In genomic region chr8:104373779-104374178, GRCm38 (mm10) we compare ENCODE assay signal across 10 mouse cellular contexts. TPM values are rescaled to one million over a fixed set of nuclear protein-coding genes. Genes with fewer than 3 reads are reported as not detected.
DNase-seq lines count a peak whose midpoint lies in the region; ATAC-seq and TF ChIP-seq lines count a peak whose summit lies in the region.
"Had no signal": no experiment of that assay in that cellular context is flagged by ENCODE, and none has a peak within 500 bp of the region (broad histone marks: within the 10 kb centered on the region; RNA-seq: fewer than 3 reads in every experiment).

No protein-coding gene starts in this region.

- H3K4me3 ChIP-seq in embryonic facial prominence, embryonic 14.5 days (ENCODE audit: low read depth, low read length) = no peak overlapping the region
- no peak overlapping the region for H3K4me3 ChIP-seq in embryonic facial prominence, embryonic 10.5 days
- H3K4me3 ChIP-seq in thymus, adult 2 months (ENCODE audit: control insufficient read depth, insufficient read depth, low read length) = no peak overlapping the region
- no peak overlapping the region for H3K4me3 ChIP-seq in hindbrain, embryonic 13.5 days

- H3K27me3 ChIP-seq in embryonic facial prominence, embryonic 14.5 days (replicated peaks; ENCODE audit: control insufficient read depth, insufficient read depth, low read length) = no peaks in the 10 kb centered on the region
- no peaks in the 10 kb centered on the region for H3K27me3 ChIP-seq in embryonic facial prominence, embryonic 10.5 days (replicated peaks; ENCODE audit: low read depth, poor library complexity, severe bottlenecking)
- H3K27me3 ChIP-seq in thymus, adult 2 months (ENCODE audit: control insufficient read depth, insufficient read depth, low read length) = no peaks in the 10 kb centered on the region
- H3K27me3 ChIP-seq in hindbrain, embryonic 13.5 days = no peaks in the 10 kb centered on the region

- peaks cover 16% of the 10 kb centered on the region for H3K4me1 ChIP-seq in embryonic facial prominence, embryonic 14.5 days (ENCODE audit: control insufficient read depth, insufficient read depth, low read length)
- peaks cover 33% of the 10 kb centered on the region for H3K4me1 ChIP-seq in embryonic facial prominence, embryonic 10.5 days
- no peaks in the 10 kb centered on the region for H3K4me1 ChIP-seq in thymus, adult 2 months (replicated peaks; ENCODE audit: control insufficient read depth, insufficient read depth, low read length)
- H3K4me1 ChIP-seq in hindbrain, embryonic 13.5 days (replicated peaks) = peaks cover 37% of the 10 kb centered on the region

- H3K9ac ChIP-seq in embryonic facial prominence, embryonic 14.5 days (ENCODE audit: low read depth, low read length) = no peak overlapping the region
- no peak overlapping the region for H3K9ac ChIP-seq in hindbrain, embryonic 13.5 days

- TF ChIP-seq POLR2A in thymus, adult 2 months (IDR thresholded peaks at IDR 0.05; ENCODE audit: control insufficient read depth, extremely low read depth, insufficient read depth, low read length, poor library complexity) = no peak

- TF ChIP-seq CTCF in thymus, adult 2 months (IDR thresholded peaks at IDR 0.05; ENCODE audit: borderline replicate concordance, control insufficient read depth, extremely low read depth, insufficient read depth, low read length, poor library complexity) = no peak

- no peak overlapping the region for H3K27ac ChIP-seq in embryonic facial prominence, embryonic 14.5 days (replicated peaks; ENCODE audit: low read depth, low read length)
- H3K27ac ChIP-seq in embryonic facial prominence, embryonic 10.5 days (replicated peaks) = no peak overlapping the region
- no peak overlapping the region for H3K27ac ChIP-seq in thymus, adult 2 months (ENCODE audit: control insufficient read depth, insufficient read depth, low read length)
- no peak overlapping the region for H3K27ac ChIP-seq in hindbrain, embryonic 13.5 days

- WGBS in embryonic facial prominence, embryonic 14.5 days = 85% methylated on average over 11 of the region's 11 CpGs
- 84% methylated on average over 11 of the region's 11 CpGs for WGBS in embryonic facial prominence, embryonic 10.5 days
- 81% methylated on average over 11 of the region's 11 CpGs for WGBS in thymus, adult 2 months
- 83% methylated on average over 11 of the region's 11 CpGs for WGBS in hindbrain, embryonic 13.5 days

- H3K4me2 ChIP-seq in embryonic facial prominence, embryonic 14.5 days (ENCODE audit: low read depth, low read length) = no peak overlapping the region
- no peak overlapping the region for H3K4me2 ChIP-seq in hindbrain, embryonic 13.5 days

- H3K9me3 ChIP-seq in embryonic facial prominence, embryonic 14.5 days (ENCODE audit: control insufficient read depth, low read length) = no peaks in the 10 kb centered on the region
- H3K9me3 ChIP-seq in embryonic facial prominence, embryonic 10.5 days = no peaks in the 10 kb centered on the region
- no peaks in the 10 kb centered on the region for H3K9me3 ChIP-seq in hindbrain, embryonic 13.5 days
- H3K9me3 ChIP-seq: G1E had no signal

- 0 out of 2 replicates have a peak, but pooled peaks have one; percentile 1 for ATAC-seq in embryonic facial prominence, embryonic 14.5 days (ENCODE audit: low read depth)
- ATAC-seq in hindbrain, embryonic 13.5 days (ENCODE audit: low FRiP score) = no peak

- H3K36me3 ChIP-seq in embryonic facial prominence, embryonic 14.5 days (ENCODE audit: control insufficient read depth, insufficient read depth, low read length) = no peaks in the 10 kb centered on the region
- H3K36me3 ChIP-seq in embryonic facial prominence, embryonic 10.5 days (replicated peaks) = no peaks in the 10 kb centered on the region
- H3K36me3 ChIP-seq in thymus, adult 2 months (ENCODE audit: control insufficient read depth, insufficient read depth, low read length) = no peaks in the 10 kb centered on the region
- no peaks in the 10 kb centered on the region for H3K36me3 ChIP-seq in hindbrain, embryonic 13.5 days
- H3K36me3 ChIP-seq: G1E had no signal

- DNase-seq in embryonic facial prominence, embryonic 14.5 days (ENCODE audit: low spot score) = no peak
- DNase-seq in embryonic facial prominence, embryonic 10.5 days (ENCODE audit: low spot score) = no peak
- peak; percentile 3 for DNase-seq in thymus, postnatal 25 days
- DNase-seq in thymus, adult 2 months = no peak
- peak; percentile 53 to 72 for DNase-seq in lung, adult 18-20 months
- no peak for DNase-seq in frontal cortex, postnatal 36 days (ENCODE audit: low spot score in 2 of 2)
- DNase-seq in right cerebral cortex, postnatal 36 days (ENCODE audit: low spot score in 2 of 2) = no peak

RNA-seq across cellular contexts. Expression of gene Cmtm4, which starts 21.8 kb away (rescaled TPM):
- polyA plus RNA-seq in embryonic facial prominence, embryonic 14.5 days (2014; fragmentation: Nextera tagmentation; extraction: Ambion mirVana) = 4.1 and 4.3 TPM in 2 replicates
- polyA plus RNA-seq in embryonic facial prominence, embryonic 10.5 days (2016; fragmentation: Nextera tagmentation; extraction: Ambion mirVana) = 2.2 and 2.4 TPM in 2 replicates
- 7.8 and 8.4 TPM in 2 replicates for polyA plus RNA-seq in thymus, adult 2 months (2012; rRNA removed)
- polyA plus RNA-seq in hindbrain, embryonic 13.5 days (2015; fragmentation: Nextera tagmentation; extraction: Ambion mirVana) = 2.1 and 2.3 TPM in 2 replicates
- polyA plus RNA-seq: G1E had no signal

RNA-seq across cellular contexts. Expression of gene Cmtm3, which starts 34.6 kb away (rescaled TPM):
- 168 and 189 TPM in 2 replicates for polyA plus RNA-seq in embryonic facial prominence, embryonic 14.5 days (2014; fragmentation: Nextera tagmentation; extraction: Ambion mirVana)
- polyA plus RNA-seq in embryonic facial prominence, embryonic 10.5 days (2016; fragmentation: Nextera tagmentation; extraction: Ambion mirVana) = 93.4 and 105 TPM in 2 replicates
- 63.4 and 76.3 TPM in 2 replicates for polyA plus RNA-seq in thymus, adult 2 months (2012; rRNA removed)
- polyA plus RNA-seq in hindbrain, embryonic 13.5 days (2015; fragmentation: Nextera tagmentation; extraction: Ambion mirVana) = 45.4 and 47.3 TPM in 2 replicates

RNA-seq across cellular contexts. Expression of gene Cmtm2b, which starts 51.7 kb away (rescaled TPM):
- not detected in 2 replicates for polyA plus RNA-seq in embryonic facial prominence, embryonic 14.5 days (2014; fragmentation: Nextera tagmentation; extraction: Ambion mirVana)
- not detected in 2 replicates for polyA plus RNA-seq in embryonic facial prominence, embryonic 10.5 days (2016; fragmentation: Nextera tagmentation; extraction: Ambion mirVana)
- polyA plus RNA-seq in thymus, adult 2 months (2012; rRNA removed) = not detected in 2 replicates
- not detected in 2 replicates for polyA plus RNA-seq in hindbrain, embryonic 13.5 days (2015; fragmentation: Nextera tagmentation; extraction: Ambion mirVana)
- polyA plus RNA-seq: embryonic facial prominence, embryonic 11.5 days; G1E had no signal

RNA-seq across cellular contexts. Expression of gene Gm11020, which starts 52.4 kb away (rescaled TPM):
- not detected in 2 replicates for polyA plus RNA-seq in embryonic facial prominence, embryonic 14.5 days (2014; fragmentation: Nextera tagmentation; extraction: Ambion mirVana)
- not detected in 2 replicates for polyA plus RNA-seq in embryonic facial prominence, embryonic 10.5 days (2016; fragmentation: Nextera tagmentation; extraction: Ambion mirVana)
- not detected in 2 replicates for polyA plus RNA-seq in thymus, adult 2 months (2012; rRNA removed)
- polyA plus RNA-seq in hindbrain, embryonic 13.5 days (2015; fragmentation: Nextera tagmentation; extraction: Ambion mirVana) = not detected in 2 replicates
- polyA plus RNA-seq: embryonic facial prominence, embryonic 11.5 days; G1E had no signal

Comparison
In these comparisons a context has a peak if more than half of its experiments do, and no peak if none do; other contexts are left out.
1. DNase-seq: peak in thymus, postnatal 25 days (single experiment) and lung, adult 18-20 months (2 of 2); none in embryonic facial prominence, embryonic 14.5 days (single experiment), embryonic facial prominence, embryonic 10.5 days (single experiment), thymus, adult 2 months (single experiment), frontal cortex, postnatal 36 days (0 of 2) and right cerebral cortex, postnatal 36 days (0 of 2).